Comparison of ENCODE assay signal across 7 mouse cellular contexts in genomic region chr3:107278479-107279269, GRCm38 (mm10). TPM values are rescaled to one million over a fixed set of nuclear protein-coding genes. Genes with fewer than 3 reads are reported as not detected.
DNase-seq lines count a peak whose midpoint lies in the region; ATAC-seq and TF ChIP-seq lines count a peak whose summit lies in the region.

Gene Lamtor5 (plus strand): TSS chr3:107278858.

- H3K9ac ChIP-seq in intestine, postnatal 0 days (ENCODE audit: low read depth, low read length) = peak within 1 kb of the TSS; percentile 75
- peak within 1 kb of the TSS; percentile 75 for H3K9ac ChIP-seq in midbrain, embryonic 12.5 days (replicated peaks)

- TF ChIP-seq CTCF in intestine, postnatal 0 days (IDR thresholded peaks at IDR 0.05; ENCODE audit: low read depth) = no peak
- TF ChIP-seq CTCF in small intestine, adult 2 months (IDR thresholded peaks at IDR 0.05; ENCODE audit: extremely low read depth, insufficient read length, insufficient replicate concordance, low read depth, low read length) = no peak

- H3K4me1 ChIP-seq in intestine, postnatal 0 days (replicated peaks; ENCODE audit: control insufficient read depth, insufficient read depth, low read length) = no peaks in the 10 kb centered on the region
- H3K4me1 ChIP-seq in midbrain, embryonic 12.5 days = peaks cover 12% of the 10 kb centered on the region
- peaks cover 3% of the 10 kb centered on the region; the same call in 1 of the 2 replicates for H3K4me1 ChIP-seq in small intestine, adult 2 months (ENCODE audit: control insufficient read depth, insufficient read depth, insufficient read length, low read length)

- H3K4me2 ChIP-seq in intestine, postnatal 0 days (replicated peaks; ENCODE audit: low read depth) = peak within 1 kb of the TSS; percentile 75
- peak within 1 kb of the TSS; percentile 74 for H3K4me2 ChIP-seq in midbrain, embryonic 12.5 days (replicated peaks)

- peak; percentile 85 for DNase-seq in adrenal gland, adult 8-10 months
- DNase-seq in embryo, embryonic 9.5 days (ENCODE audit: extremely low spot score) = peak; percentile 92
- DNase-seq in gonadal fat pad, adult 2 months (ENCODE audit: low read depth) = no peak
- peak; percentile 87 for DNase-seq in left cerebral cortex, postnatal 4 days

- H3K27ac ChIP-seq in intestine, postnatal 0 days (ENCODE audit: low read depth, low read length) = peak within 1 kb of the TSS; percentile 42; the same call in 1 of the 2 replicates
- H3K27ac ChIP-seq in midbrain, embryonic 12.5 days (replicated peaks) = no peak within 1 kb of the TSS
- H3K27ac ChIP-seq in small intestine, adult 2 months (ENCODE audit: insufficient read depth, low read depth, low read length) = no peak within 1 kb of the TSS

- peak; percentile 91 for ATAC-seq in intestine, postnatal 0 days
- ATAC-seq in midbrain, embryonic 12.5 days (ENCODE audit: low FRiP score, low read depth) = peak; percentile 92

- peak; percentile 63; the same call in 1 of the 2 replicates for TF ChIP-seq POLR2A in small intestine, adult 2 months (IDR thresholded peaks at IDR 0.05; ENCODE audit: low read depth, low read length)

- intact Hi-C loops in left cerebral cortex, postnatal 4 days (cut with DNase I) = loop anchor here (10.0 kb wide), 2 partner anchors 184 to 374 kb away; no protein-coding TSS in a partner anchor

- H3K36me3 ChIP-seq in intestine, postnatal 0 days (ENCODE audit: control insufficient read depth, insufficient read depth) = peaks cover 14% of the 10 kb centered on the region
- H3K36me3 ChIP-seq in midbrain, embryonic 12.5 days = peaks cover 16% of the 10 kb centered on the region
- peaks cover 12% of the 10 kb centered on the region for H3K36me3 ChIP-seq in small intestine, adult 2 months (ENCODE audit: control insufficient read depth, insufficient read depth, low read length)

- 1% methylated on average over 43 of the region's 43 CpGs for WGBS in intestine, postnatal 0 days
- WGBS in midbrain, embryonic 12.5 days = 4% methylated on average over 43 of the region's 43 CpGs
- 2% methylated on average over 43 of the region's 43 CpGs for WGBS in small intestine, adult 2 months

- no peaks in the 10 kb centered on the region for H3K9me3 ChIP-seq in intestine, postnatal 0 days (ENCODE audit: control insufficient read depth)
- 0 out of 2 replicates have a peak, but pooled peaks cover 2% of the 10 kb centered on the region for H3K9me3 ChIP-seq in midbrain, embryonic 12.5 days

- H3K27me3 ChIP-seq in intestine, postnatal 0 days (replicated peaks; ENCODE audit: control insufficient read depth, insufficient read depth, low read length) = no peaks in the 10 kb centered on the region
- no peaks in the 10 kb centered on the region for H3K27me3 ChIP-seq in midbrain, embryonic 12.5 days
- no peaks in the 10 kb centered on the region for H3K27me3 ChIP-seq in small intestine, adult 2 months (ENCODE audit: control insufficient read depth, insufficient read depth, low read length)

- H3K4me3 ChIP-seq in intestine, postnatal 0 days (ENCODE audit: low read depth, low read length) = peak within 1 kb of the TSS; percentile 83
- peak within 1 kb of the TSS; percentile 87 for H3K4me3 ChIP-seq in midbrain, embryonic 12.5 days
- H3K4me3 ChIP-seq in small intestine, adult 2 months (ENCODE audit: low read depth, low read length) = peak within 1 kb of the TSS; percentile 87

RNA-seq across cellular contexts. Expression of gene Lamtor5, which starts in this region (rescaled TPM):
- 10 to 100 TPM; 78.3 to 97.4 (median 85.7) TPM for total RNA-seq in adrenal gland, adult 8-10 months (2022)
- 116 and 121 TPM in 2 replicates for polyA plus RNA-seq in gonadal fat pad, adult 2 months (2012; rRNA removed)
- polyA plus RNA-seq in intestine, postnatal 0 days (2015; fragmentation: Nextera tagmentation; extraction: Ambion mirVana) = 206 and 210 TPM in 2 replicates
- total RNA-seq in left cerebral cortex, postnatal 4 days (2021) = 10 to 100 TPM; 57.9 to 64.0 TPM
- polyA plus RNA-seq in midbrain, embryonic 12.5 days (2016; fragmentation: Nextera tagmentation; extraction: Ambion mirVana) = 160 and 167 TPM in 2 replicates
- 31.1 and 55.1 TPM in 2 replicates for polyA plus RNA-seq in small intestine, adult 2 months (2012; rRNA removed)
